Mouse (Mus musculus) heart, postnatal 0 days (tissue): Measurements from ENCODE around the gene Lmna. TPM values are rescaled to one million over a fixed set of nuclear protein-coding genes. Genes with fewer than 3 reads are reported as not detected.

ENCODE experiments used
- ATAC-seq: fragments of 200-750 bp; cut with Nextera tagmentation; 2 replicates; pipeline ENCODE4 v1.8.0; 2017; ENCODE audit warnings: low read depth, moderate number of reproducible peaks, moderate library complexity; ENCODE audit not compliant: insufficient read depth
- DNase-seq: peaks from one replicate; pipeline ENCODE4 v3.0.0-alpha.2; 2016; ENCODE audit warnings: low spot score
- H3K27ac ChIP-seq: fragments of 300-500 bp; sonication (generic); 2 replicates; pipeline ENCODE4 v1.5.1; 2014; ENCODE audit warnings: low read depth, mild to moderate bottlenecking
- H3K27me3 ChIP-seq: fragments of 300-500 bp; sonication (generic); 2 replicates; pipeline ENCODE4 v1.6.1; 2014; ENCODE audit warnings: low read length, mixed read lengths; ENCODE audit not compliant: control insufficient read depth, insufficient read depth
- H3K36me3 ChIP-seq: fragments of 300-500 bp; sonication (generic); replicated peaks from 2 replicates; pipeline ENCODE4 v1.6.1; 2014; ENCODE audit warnings: low read length, mixed read lengths; ENCODE audit not compliant: control insufficient read depth, insufficient read depth
- H3K4me1 ChIP-seq: fragments of 300-500 bp; sonication (generic); 2 replicates; pipeline ENCODE4 v1.6.1; 2014; ENCODE audit warnings: antibody characterized with exemption; ENCODE audit not compliant: control insufficient read depth, insufficient read depth
- H3K4me2 ChIP-seq: fragments of 300-500 bp; sonication (generic); 2 replicates; pipeline ENCODE4 v1.6.1; 2014; ENCODE audit warnings: low read depth, mild to moderate bottlenecking, low read length, moderate library complexity
- H3K4me3 ChIP-seq: fragments of 300-500 bp; sonication (generic); 2 replicates; pipeline ENCODE4 v1.5.1; 2014; ENCODE audit warnings: low read depth, low read length
- H3K9ac ChIP-seq: fragments of 300-500 bp; sonication (generic); replicated peaks from 2 replicates; pipeline ENCODE4 v1.6.1; 2014; ENCODE audit warnings: low read depth, low read length, mixed read lengths
- H3K9me3 ChIP-seq: fragments of 300-500 bp; sonication (generic); replicated peaks from 2 replicates; pipeline ENCODE4 v1.6.1; 2016; ENCODE audit warnings: low read length; ENCODE audit not compliant: control insufficient read depth
- CTCF ChIP-seq: IDR thresholded peaks from 2 replicates; pipeline ENCODE4 v1.5.1; 2016; ENCODE audit warnings: antibody characterized with exemption, control low read depth, low read depth
- EP300 ChIP-seq: IDR thresholded peaks from 2 replicates; pipeline ENCODE4 v1.6.1; 2016; ENCODE audit warnings: antibody characterized with exemption, low read depth
- WGBS: fragments of 180-500 bp; shearing (Covaris S2); extraction: QIAGEN DNeasy Blood & Tissue Kit; methylation state at CpG from one replicate; pipeline ENCODE4 v1.1.7; 2014; 5-methylcytosine and 5-hydroxymethylcytosine counted together
- polyA plus RNA-seq: library from polyadenylated mRNA; unstranded; fragments of >200 nt; fragmentation: Nextera tagmentation; extraction: Ambion mirVana; gene quantifications from 2 replicates; pipeline ENCODE4 v1.2.1, GENCODE M21; 2015
- total RNA-seq: library from RNA; depleted of rRNA; stranded (reverse); fragments of >200 nt; gene quantifications from 2 replicates; pipeline ENCODE4 v1.2.3, GENCODE M21; 2014; ENCODE audit warnings: low replicate concordance

The Lmna gene
- total and polyA plus RNA-seq, 2 experiments from 2014 or later = 122 to 156 TPM

DNA sequence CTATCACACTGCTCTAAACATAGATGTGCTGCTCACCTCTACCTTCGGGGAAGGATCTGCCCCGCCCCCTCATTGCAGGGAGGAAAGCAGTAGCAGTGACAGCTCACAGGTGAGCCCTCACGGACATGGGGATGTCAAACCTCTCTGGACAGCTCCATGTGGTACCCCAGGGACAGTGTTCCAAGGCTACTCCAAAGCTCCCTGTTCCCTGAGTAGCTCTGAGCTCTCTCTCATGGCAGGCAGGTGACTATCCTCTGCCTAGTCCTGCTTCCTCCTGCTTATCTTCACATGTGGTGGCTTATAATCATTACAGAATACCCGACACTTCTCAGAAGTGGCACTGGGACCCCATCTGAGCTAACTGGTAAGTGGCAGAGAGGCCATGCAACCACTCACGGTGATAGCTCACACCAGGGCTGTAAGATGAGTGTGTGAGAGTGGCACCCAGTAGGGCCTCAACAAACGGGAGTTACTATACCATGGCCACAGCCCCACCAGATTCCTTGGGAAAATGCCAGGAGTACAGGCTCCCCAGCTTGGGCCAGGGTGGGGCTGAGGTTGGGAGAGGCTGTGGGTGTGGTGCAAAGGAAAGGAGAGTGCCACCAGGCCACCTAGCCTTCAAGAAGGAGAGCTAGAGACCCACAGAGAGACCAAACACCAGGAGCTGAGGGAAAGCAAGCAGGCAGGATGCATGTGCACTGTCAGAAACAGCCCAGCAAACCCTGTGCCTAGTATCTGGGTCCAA, 37.1 kb upstream of the Lmna start:
- Histone ChIP-seq H3K4me2 (no peak overlapping the region), H3K9ac (no peak overlapping the region), H3K9me3 (no peaks in the 10 kb centered on the region), H3K4me1 (peaks cover 6% of the 10 kb centered on the region), H3K36me3 (no peaks in the 10 kb centered on the region), H3K4me3 (no peak overlapping the region), H3K27me3 (no peaks in the 10 kb centered on the region), H3K27ac (no peak overlapping the region)
- whole genome bisulfite sequencing = 59% methylated on average over 6 of the region's 6 CpGs
- no peak for TF ChIP-seq EP300
- TF ChIP-seq CTCF = no peak
- no peak for ATAC-seq
- no peak for DNase-seq

DNA sequence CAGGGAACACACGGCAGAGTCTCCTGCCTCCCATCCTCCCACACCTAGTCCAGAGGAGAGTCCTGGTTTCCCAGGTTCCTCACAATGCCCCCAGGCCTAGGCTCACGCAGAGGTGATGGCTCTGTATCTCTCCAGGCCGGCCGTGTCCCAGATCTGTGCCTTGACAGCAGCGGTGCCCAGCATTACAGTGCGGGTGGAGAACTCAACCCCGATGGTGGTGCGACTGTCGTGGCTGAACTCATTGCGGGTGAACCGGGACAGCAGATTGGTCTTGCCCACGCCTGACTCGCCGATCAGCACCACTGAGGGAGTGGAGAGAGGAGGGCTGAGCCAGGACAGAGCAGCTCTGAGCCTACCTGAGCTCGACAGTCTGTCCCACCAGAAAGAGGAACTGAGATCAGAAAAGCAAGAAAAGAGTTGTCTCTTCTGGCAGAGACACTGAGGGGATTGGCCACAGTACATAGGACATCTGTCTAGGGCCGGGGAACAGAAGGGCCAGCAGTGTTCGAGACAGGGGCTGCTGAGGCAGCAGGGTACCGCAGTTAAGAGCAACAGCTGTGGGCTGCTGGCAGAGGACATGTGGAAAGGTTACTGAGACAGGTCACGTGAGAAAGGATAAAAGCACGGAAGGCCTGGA, 35.3 kb upstream of the Lmna start:
- TF ChIP-seq CTCF (no peak), EP300 (no peak)
- Histone ChIP-seq H3K27ac (no peak overlapping the region), H3K9me3 (no peaks in the 10 kb centered on the region), H3K9ac (no peak overlapping the region), H3K4me2 (no peak overlapping the region), H3K4me3 (no peak overlapping the region), H3K4me1 (peaks cover 9% of the 10 kb centered on the region; the same call in 1 of the 2 replicates), H3K27me3 (no peaks in the 10 kb centered on the region), H3K36me3 (no peaks in the 10 kb centered on the region)
- ATAC-seq (no peak), DNase-seq (no peak)
- WGBS = 55% methylated on average over 20 of the region's 20 CpGs

DNA sequence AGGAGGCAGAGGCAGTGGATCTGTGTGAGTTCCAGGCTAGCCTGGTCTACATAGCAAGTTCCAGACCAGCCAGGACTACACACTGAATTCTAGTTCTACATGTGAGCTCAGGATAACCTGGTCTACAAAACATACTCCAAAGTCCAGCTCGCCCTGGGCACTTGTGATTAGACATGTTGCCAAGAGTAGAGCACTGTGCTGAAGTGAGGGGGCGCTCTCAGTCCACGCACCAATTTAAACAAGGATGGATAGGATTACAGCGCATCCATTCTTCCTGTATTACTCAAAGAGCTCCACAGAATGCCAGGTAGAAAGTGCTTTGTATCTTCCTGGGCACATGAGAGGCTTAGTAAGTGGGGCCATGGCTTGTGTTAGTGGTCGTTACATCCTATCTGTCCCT, 34.8 kb upstream of the Lmna start:
- TF ChIP-seq CTCF (peak; percentile 64), EP300 (no peak)
- DNase-seq = no peak
- Histone ChIP-seq H3K4me3 (no peak overlapping the region), H3K36me3 (no peaks in the 10 kb centered on the region), H3K9me3 (no peaks in the 10 kb centered on the region), H3K4me2 (no peak overlapping the region), H3K4me1 (peaks cover 11% of the 10 kb centered on the region; the same call in 1 of the 2 replicates), H3K27me3 (no peaks in the 10 kb centered on the region), H3K27ac (no peak overlapping the region), H3K9ac (no peak overlapping the region)
- no peak for ATAC-seq
- WGBS = 33% methylated on average over 5 of the region's 5 CpGs

DNA sequence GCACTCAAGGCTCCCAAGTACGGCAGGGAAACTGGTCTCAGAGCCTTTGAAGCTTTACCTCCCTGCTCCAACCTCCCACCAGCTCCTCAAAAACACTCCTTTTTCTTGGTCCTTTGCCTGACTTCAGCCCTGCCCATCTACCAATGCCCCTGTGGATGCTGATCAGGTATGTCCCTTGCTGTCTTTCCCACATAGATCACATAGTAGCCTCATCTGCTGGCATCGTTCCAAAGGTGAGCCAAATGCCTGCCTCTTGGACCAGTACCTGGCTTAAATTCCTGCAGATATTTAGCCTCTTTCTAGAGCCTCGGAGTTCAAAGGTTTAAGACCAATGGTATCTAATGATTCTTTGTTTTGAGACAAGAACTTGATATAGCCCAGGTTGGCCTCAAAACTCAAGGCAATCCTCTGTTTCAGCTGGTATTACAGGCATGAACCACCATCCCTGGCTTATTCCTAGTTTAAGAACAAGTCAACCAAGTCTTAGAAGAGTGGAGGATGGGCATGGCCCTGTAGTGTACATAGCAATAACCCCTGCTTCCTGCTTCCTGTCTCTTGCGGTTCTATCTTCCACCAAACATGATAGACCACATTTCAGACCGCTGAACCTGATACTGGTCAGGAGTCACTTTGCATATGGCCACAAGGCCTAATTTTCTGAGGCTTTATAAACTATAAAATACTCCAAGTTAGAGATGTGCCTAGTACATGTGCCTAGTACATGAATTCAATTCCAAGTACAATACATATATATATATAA, 34.1 kb upstream of the Lmna start:
- no peak overlapping the region for H3K27ac ChIP-seq
- ATAC-seq (no peak), DNase-seq (no peak)
- H3K4me2 ChIP-seq = no peak overlapping the region
- no peaks in the 10 kb centered on the region for H3K36me3 ChIP-seq
- no peak overlapping the region for H3K4me3 ChIP-seq
- 59% methylated on average over 5 of the region's 5 CpGs for WGBS
- TF ChIP-seq CTCF (no peak), EP300 (no peak)
- peaks cover 11% of the 10 kb centered on the region; the same call in 1 of the 2 replicates for H3K4me1 ChIP-seq
- no peaks in the 10 kb centered on the region for H3K27me3 ChIP-seq
- no peaks in the 10 kb centered on the region for H3K9me3 ChIP-seq
- H3K9ac ChIP-seq = no peak overlapping the region

DNA sequence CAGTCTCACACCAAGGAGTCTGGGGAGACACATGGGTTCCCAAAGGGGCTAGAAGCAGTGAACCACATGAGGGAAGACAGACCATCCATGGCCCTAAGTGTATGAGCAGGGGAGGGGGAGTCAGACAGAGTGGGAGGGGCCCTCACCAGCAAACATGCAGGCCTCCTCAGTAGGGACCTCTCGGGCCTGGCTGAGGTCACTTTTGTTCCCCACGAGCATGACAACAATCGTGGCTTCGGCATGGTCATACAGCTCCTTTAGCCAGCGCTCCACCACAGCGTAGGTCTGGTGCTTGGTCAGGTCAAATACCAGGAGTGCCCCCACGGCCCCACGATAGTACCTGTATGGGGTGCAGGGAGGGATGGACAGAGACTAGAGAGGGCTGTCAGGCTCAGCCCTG, 33.4 kb upstream of the Lmna start:
- Histone ChIP-seq H3K9me3 (no peaks in the 10 kb centered on the region), H3K4me2 (no peak overlapping the region), H3K4me3 (no peak overlapping the region), H3K9ac (no peak overlapping the region), H3K36me3 (no peaks in the 10 kb centered on the region), H3K4me1 (peaks cover 11% of the 10 kb centered on the region; the same call in 1 of the 2 replicates), H3K27me3 (no peaks in the 10 kb centered on the region), H3K27ac (no peak overlapping the region)
- 80% methylated on average over 8 of the region's 8 CpGs for WGBS
- no peak for DNase-seq
- TF ChIP-seq EP300 (no peak), CTCF (no peak)
- ATAC-seq = no peak
